Mouse (Mus musculus): ENCODE data around the gene Sp2. TPM values are rescaled to one million over a fixed set of nuclear protein-coding genes. Genes with fewer than 3 reads are reported as not detected.

Gene Sp2
- polyA plus RNA-seq, 1 experiment from 2014 or later = 17.6 TPM

DNA sequence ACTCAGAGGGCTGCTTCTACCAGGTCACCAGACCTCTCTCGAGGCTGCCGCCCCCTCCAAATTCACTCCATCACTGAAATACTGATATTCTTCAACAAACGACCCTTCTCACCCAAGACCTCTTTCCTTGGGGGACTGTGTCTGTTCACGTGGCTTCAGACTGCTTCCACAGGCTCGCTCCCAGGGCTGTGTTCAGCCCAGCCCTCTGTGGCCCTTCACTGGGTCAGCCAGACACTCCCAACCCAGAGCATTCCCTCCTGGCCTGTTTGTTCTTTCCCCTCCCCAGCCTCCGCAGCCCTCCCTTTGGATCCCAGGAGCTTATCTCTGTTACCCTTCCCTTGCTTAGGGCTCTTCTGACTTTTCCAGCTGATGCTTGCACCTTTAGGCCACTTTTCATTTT, 14.3 kb downstream of the Sp2 start:
- Histone ChIP-seq H3K9ac (peak overlapping the region; percentile 47; the same call in 1 of the 2 replicates), H3K4me1 (replicated peaks) (peaks cover 83% of the 10 kb centered on the region), H3K9me3 (replicated peaks) (no peaks in the 10 kb centered on the region), H3K4me3 (replicated peaks) (0 out of 2 replicates have a peak overlapping the region, but pooled peaks have one; percentile 9), H3K36me3 (replicated peaks) (peaks cover 26% of the 10 kb centered on the region), H3K27me3 (no peaks in the 10 kb centered on the region), H3K27ac (replicated peaks) (peak overlapping the region; percentile 86), H3K4me2 (peak overlapping the region; percentile 67)
- WGBS (ENCODE audit: insufficient replicate concordance) = 56% methylated on average over 6 of the region's 6 CpGs
- 0 out of 2 replicates have a peak, but pooled peaks have one; percentile 23 for ATAC-seq (ENCODE audit: insufficient read depth)

DNA sequence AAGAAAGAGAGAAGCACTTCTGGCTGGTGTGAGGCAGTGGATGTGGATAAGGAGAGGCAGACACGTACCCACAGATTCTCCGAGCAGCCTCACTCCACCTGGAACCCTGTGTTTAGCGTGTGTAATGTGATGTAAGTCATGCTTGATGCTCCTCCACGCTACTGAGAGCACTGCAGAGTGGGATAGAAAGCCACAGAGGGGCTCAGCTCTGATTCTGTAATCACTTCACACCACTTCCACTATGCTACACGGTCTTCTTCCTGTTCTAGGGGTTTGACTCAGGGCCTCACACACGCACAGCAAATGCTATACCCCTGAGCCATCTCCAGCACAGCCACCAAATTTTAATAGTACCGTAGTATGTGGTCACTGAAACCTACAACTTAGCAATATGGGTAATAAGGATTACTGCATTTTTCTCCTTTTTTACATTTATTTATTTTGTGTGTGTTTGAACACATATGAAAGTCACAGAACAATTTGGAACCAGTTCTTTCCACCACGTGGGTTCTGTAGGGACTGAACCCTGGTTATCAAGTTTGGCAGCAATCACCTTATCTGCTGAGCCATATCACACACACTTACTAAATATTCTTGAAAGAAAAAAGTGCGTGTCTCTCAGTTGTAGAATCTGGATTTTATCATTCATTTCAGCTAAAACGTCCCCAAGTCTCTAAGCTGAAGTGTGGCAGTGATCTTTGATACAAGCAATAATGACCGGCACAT, 15.1 kb downstream of the Sp2 start:
- H3K9ac ChIP-seq = peak overlapping the region; percentile 47
- peak overlapping the region; percentile 67 for H3K4me2 ChIP-seq
- peak overlapping the region; percentile 86 for H3K27ac ChIP-seq (replicated peaks)
- no peaks in the 10 kb centered on the region for H3K9me3 ChIP-seq (replicated peaks)
- peaks cover 33% of the 10 kb centered on the region for H3K36me3 ChIP-seq (replicated peaks)
- 0 out of 2 replicates have a peak, but pooled peaks have one; percentile 4 for ATAC-seq (ENCODE audit: insufficient read depth)
- peak overlapping the region; percentile 34 for H3K4me3 ChIP-seq (replicated peaks)
- H3K4me1 ChIP-seq (replicated peaks) = peaks cover 85% of the 10 kb centered on the region
- WGBS (ENCODE audit: insufficient replicate concordance) = 21% methylated on average over 11 of the region's 11 CpGs
- no peaks in the 10 kb centered on the region for H3K27me3 ChIP-seq

DNA sequence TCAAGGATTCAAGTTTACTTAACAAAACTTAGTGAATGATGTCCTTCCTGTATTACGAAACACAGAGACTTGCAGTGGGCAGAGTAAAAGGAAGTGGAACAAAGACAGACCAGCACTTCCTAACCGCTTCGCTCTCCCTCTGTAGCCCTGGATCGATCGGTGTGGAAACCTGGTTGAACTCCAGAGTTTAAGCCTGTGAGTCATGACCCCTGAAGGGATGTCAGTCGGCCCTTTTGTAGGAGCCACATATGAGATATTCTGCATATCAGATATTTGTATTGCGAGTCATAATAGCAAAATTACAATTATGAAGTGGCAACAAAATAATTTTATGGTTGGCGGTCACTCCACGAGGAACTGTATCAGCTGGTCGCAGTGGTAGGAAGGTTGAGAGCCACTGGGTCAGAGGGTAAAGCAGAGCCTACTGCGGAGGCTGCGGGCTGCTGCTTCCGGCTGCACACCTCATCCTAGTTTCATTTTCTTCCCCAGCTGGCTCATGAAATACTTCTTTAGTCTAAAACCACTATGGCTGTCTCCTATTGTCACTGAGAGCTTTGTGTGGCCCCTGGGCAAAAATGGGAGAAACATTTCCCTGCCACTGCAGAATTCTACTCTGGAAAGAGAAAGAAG, 15.7 kb downstream of the Sp2 start:
- ATAC-seq (ENCODE audit: insufficient read depth) = 0 out of 2 replicates have a peak, but pooled peaks have one; percentile 23
- Histone ChIP-seq H3K9ac (peak overlapping the region; percentile 47), H3K4me3 (replicated peaks) (peak overlapping the region; percentile 34)

DNA sequence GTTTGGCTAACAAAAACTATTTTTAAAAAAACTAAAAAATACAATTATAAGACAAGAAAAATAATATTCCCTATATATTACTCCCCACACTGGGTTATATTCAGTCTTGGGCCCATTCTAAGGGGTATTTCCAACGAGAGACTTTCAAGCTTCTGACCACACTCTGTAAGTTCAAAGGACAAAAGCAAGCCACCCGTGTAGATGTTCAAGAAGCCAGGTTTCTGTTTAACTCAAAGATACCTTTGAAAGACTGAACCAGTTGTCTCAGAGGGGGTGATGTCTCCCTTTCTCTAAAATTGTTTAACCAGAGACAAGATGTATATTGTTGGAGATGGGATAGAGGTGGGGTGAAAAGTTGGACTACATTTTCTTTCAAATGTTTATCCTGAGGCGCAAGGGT, 16.6 kb downstream of the Sp2 start:
- 62% methylated on average over 3 of the region's 3 CpGs for WGBS (ENCODE audit: insufficient replicate concordance)
- Histone ChIP-seq H3K27ac (replicated peaks) (peak overlapping the region; percentile 86), H3K9ac (no peak overlapping the region), H3K4me1 (replicated peaks) (peaks cover 94% of the 10 kb centered on the region), H3K27me3 (no peaks in the 10 kb centered on the region), H3K9me3 (replicated peaks) (no peaks in the 10 kb centered on the region), H3K36me3 (replicated peaks) (peaks cover 49% of the 10 kb centered on the region), H3K4me3 (replicated peaks) (no peak overlapping the region), H3K4me2 (peak overlapping the region; percentile 67; the same call in 1 of the 2 replicates)
- ATAC-seq (ENCODE audit: insufficient read depth) = no peak

More for the DNA sequence above, 15.7 kb downstream of the Sp2 start:
- WGBS (ENCODE audit: insufficient replicate concordance) = 21% methylated on average over 13 of the region's 13 CpGs
- H3K27me3 ChIP-seq = no peaks in the 10 kb centered on the region
- no peaks in the 10 kb centered on the region for H3K9me3 ChIP-seq (replicated peaks)
- peak overlapping the region; percentile 67 for H3K4me2 ChIP-seq
- peak overlapping the region; percentile 86 for H3K27ac ChIP-seq (replicated peaks)
- H3K4me1 ChIP-seq (replicated peaks) = peaks cover 87% of the 10 kb centered on the region
- peaks cover 40% of the 10 kb centered on the region for H3K36me3 ChIP-seq (replicated peaks)

DNA sequence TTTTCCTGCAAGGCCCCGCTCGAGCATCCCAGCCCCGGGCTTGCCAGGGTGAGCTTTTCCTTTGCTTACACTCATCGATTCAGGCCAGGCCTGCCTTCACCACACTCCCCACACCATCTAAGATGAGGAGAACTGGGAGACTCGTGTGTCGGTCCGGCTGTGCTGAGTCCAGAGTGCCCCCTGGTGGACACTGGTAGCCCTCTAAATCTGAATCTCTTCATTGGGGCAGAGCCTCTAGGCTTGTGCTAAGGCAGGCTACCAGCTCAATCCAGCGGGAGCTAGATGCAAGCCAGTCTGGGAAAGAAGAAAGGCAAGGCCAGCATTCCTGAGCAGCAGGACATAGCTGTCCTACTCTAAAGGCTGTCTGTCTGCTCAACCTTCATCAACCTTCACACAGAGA, 19.2 kb downstream of the Sp2 start:
- Histone ChIP-seq H3K4me2 (no peak overlapping the region; the same call in 1 of the 2 replicates), H3K36me3 (replicated peaks) (peaks cover 75% of the 10 kb centered on the region), H3K4me3 (replicated peaks) (no peak overlapping the region), H3K9me3 (replicated peaks) (no peaks in the 10 kb centered on the region), H3K4me1 (replicated peaks) (peaks cover 85% of the 10 kb centered on the region), H3K27ac (replicated peaks) (peak overlapping the region; percentile 76), H3K9ac (0 out of 2 replicates have a peak overlapping the region, but pooled peaks have one; percentile 5), H3K27me3 (no peaks in the 10 kb centered on the region)
- ATAC-seq (ENCODE audit: insufficient read depth) = peak; percentile 58
- 29% methylated on average over 8 of the region's 8 CpGs for WGBS (ENCODE audit: insufficient replicate concordance)

DNA sequence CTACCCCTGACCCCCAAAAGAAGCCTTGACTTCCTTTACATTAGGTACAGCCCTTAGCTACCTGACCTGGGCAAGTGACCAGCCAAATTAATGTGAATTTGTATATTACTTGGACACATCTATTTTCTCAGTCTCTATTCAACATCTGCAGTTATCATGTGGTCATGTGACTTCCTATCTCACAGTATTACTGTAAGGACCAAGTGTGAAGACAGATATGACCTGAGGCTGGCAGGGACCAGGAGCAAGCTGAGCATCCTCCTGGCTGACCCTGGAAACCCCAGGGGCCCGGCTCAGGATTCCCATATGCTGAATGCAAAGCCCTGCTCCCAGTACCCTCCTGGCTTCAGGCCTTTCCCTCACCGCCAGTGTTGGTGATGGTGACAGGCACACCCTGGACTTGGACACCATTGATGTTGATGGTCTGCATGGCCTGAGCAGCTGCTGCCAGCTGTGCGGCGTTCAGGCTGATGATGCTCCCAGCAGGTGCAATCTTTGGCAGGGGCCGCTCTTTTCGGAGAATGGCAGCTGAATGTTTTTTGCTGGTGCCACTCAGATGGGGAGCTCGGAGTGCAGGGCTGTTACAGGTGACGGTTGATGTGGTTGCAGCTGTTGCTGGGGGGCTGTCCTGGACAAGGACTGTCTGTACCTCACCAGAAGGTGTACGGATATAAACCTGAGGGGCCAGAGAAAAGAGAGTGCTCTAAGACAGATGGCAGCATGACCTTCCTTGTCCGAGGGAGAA, 25.5 kb downstream of the Sp2 start:
- Histone ChIP-seq H3K9me3 (replicated peaks) (no peaks in the 10 kb centered on the region), H3K4me3 (replicated peaks) (no peak overlapping the region), H3K36me3 (replicated peaks) (peaks cover 98% of the 10 kb centered on the region), H3K27ac (replicated peaks) (peak overlapping the region; percentile 95), H3K4me2 (peak overlapping the region; percentile 59), H3K27me3 (no peaks in the 10 kb centered on the region), H3K4me1 (replicated peaks) (peaks cover 84% of the 10 kb centered on the region), H3K9ac (peak overlapping the region; percentile 9)
- WGBS (ENCODE audit: insufficient replicate concordance) = 86% methylated on average over 10 of the region's 10 CpGs
- peak; percentile 31 for ATAC-seq (ENCODE audit: insufficient read depth)

DNA sequence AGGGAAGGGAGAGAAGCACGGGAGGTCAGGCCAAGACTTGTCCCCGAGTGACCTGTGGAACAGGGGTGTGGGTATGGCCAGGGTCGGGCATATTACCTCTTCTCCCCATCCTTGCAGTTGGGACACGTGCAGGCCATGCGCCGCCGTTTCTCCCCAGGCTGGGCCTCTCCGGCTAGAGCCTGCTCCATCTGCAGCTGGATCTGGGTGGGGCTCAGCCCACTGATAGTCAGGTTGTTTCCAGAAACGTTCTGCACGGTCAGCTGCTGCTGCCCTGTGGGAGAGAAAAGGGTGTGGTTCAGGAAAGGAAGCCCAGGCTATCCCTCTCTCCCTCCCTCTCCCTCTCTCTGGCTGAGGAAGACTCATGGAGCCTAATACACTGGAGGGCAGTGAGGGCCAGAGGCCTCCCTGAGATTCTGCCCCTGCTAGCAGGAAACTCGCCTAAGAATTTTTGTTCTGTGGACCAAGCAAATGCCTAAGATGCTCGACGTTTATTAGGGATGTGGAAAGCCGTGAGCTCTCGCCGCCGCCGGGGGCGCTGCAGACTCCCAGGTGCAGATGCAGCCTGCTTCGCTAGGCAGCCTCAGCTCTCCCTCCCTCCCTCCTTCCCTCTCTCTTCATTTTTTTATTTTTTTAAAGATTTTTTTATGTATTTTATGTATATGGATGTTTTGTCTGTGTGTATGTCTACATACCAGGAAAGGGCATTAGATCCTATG, 26.6 kb downstream of the Sp2 start:
- Histone ChIP-seq H3K9ac (peak overlapping the region; percentile 38; the same call in 1 of the 2 replicates), H3K4me3 (replicated peaks) (peak overlapping the region; percentile 33), H3K4me1 (replicated peaks) (peaks cover 84% of the 10 kb centered on the region), H3K36me3 (replicated peaks) (peaks cover 98% of the 10 kb centered on the region), H3K27me3 (no peaks in the 10 kb centered on the region), H3K4me2 (peak overlapping the region; percentile 59), H3K27ac (replicated peaks) (peak overlapping the region; percentile 95), H3K9me3 (replicated peaks) (no peaks in the 10 kb centered on the region)
- ATAC-seq (ENCODE audit: insufficient read depth) = peak; percentile 90
- 42% methylated on average over 20 of the region's 20 CpGs for WGBS (ENCODE audit: insufficient replicate concordance)

DNA sequence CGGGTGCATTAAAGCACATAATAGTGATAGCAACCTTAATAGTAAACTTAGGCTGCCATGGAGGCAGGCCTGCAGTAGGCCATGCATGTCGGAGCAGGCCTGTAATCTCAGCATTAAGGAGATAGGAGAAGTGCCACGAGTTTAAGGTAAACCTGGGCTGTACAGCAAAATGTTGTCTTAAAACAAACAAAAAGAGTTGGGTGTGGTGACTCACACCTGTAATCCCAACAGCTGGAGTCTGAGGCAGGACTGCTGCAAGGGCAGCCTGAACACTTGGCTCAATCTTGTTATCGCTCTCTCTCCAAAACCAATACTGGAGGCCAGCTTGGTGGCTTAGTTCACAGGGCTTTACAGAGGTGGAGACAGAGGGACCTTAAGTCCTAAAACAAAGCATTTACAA, 27.7 kb downstream of the Sp2 start:
- H3K4me3 ChIP-seq (replicated peaks) = no peak overlapping the region
- 71% methylated on average over 4 of the region's 4 CpGs for WGBS (ENCODE audit: insufficient replicate concordance)
- H3K9me3 ChIP-seq (replicated peaks) = no peaks in the 10 kb centered on the region
- peaks cover 84% of the 10 kb centered on the region for H3K4me1 ChIP-seq (replicated peaks)
- peak overlapping the region; percentile 38; the same call in 1 of the 2 replicates for H3K9ac ChIP-seq
- H3K27ac ChIP-seq (replicated peaks) = peak overlapping the region; percentile 95
- peak overlapping the region; percentile 59 for H3K4me2 ChIP-seq
- ATAC-seq (ENCODE audit: insufficient read depth) = no peak
- H3K27me3 ChIP-seq = no peaks in the 10 kb centered on the region
- H3K36me3 ChIP-seq (replicated peaks) = peaks cover 98% of the 10 kb centered on the region

DNA sequence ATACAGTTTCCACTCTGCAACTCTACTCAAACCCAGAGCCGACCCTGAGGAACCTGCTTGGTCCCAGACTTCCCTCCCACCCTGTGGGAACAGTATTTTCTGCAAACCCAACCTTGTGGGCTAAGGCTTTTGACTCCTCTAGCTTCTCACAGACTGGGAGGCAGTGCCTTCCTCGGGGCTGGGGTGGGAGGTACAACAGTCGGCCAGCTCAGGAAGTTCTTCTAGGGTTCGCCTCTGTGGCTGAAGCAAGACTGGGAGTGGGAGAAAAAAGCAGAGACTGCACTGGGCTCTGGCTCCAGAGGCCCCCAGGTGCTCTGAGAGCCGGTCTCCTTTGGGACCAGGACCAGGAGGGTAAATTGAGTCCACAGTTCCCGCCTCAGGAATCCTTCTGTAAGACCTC, 29.9 kb downstream of the Sp2 start:
- 57% methylated on average over 6 of the region's 6 CpGs for WGBS (ENCODE audit: insufficient replicate concordance)
- no peak for ATAC-seq (ENCODE audit: insufficient read depth)
- H3K36me3 ChIP-seq (replicated peaks) = peaks cover 94% of the 10 kb centered on the region
- no peaks in the 10 kb centered on the region for H3K9me3 ChIP-seq (replicated peaks)
- peaks cover 96% of the 10 kb centered on the region for H3K4me1 ChIP-seq (replicated peaks)
- no peak overlapping the region for H3K4me3 ChIP-seq (replicated peaks)
- H3K4me2 ChIP-seq = no peak overlapping the region
- no peak overlapping the region for H3K9ac ChIP-seq
- H3K27me3 ChIP-seq = no peaks in the 10 kb centered on the region
- peak overlapping the region; percentile 60 for H3K27ac ChIP-seq (replicated peaks)

DNA sequence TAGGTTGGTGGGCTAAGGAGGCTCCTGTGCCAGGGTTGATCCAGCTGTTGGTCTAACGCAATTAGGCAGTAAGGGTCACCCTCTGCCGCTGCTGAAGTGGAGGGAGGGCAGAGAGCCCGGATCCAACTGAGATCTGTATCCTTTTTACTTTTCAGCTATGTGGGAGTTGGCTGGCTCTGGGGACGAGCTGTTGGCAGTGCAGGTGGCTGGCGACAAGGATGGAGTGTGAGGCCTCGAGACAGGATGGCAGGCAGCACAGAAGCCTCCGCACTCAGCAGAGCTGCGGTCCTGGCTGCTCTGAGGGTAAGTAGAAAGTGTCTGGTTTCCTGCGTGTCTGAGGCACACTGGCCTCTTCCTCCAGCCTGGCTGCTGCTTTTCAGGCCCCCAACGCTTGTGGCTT, 30.3 kb downstream of the Sp2 start:
- no peaks in the 10 kb centered on the region for H3K27me3 ChIP-seq
- H3K36me3 ChIP-seq (replicated peaks) = peaks cover 89% of the 10 kb centered on the region
- no peaks in the 10 kb centered on the region for H3K9me3 ChIP-seq (replicated peaks)
- no peak overlapping the region for H3K4me3 ChIP-seq (replicated peaks)
- ATAC-seq (ENCODE audit: insufficient read depth) = no peak
- H3K9ac ChIP-seq = no peak overlapping the region
- peaks cover 96% of the 10 kb centered on the region for H3K4me1 ChIP-seq (replicated peaks)
- no peak overlapping the region for H3K4me2 ChIP-seq
- 78% methylated on average over 10 of the region's 10 CpGs for WGBS (ENCODE audit: insufficient replicate concordance)
- peak overlapping the region; percentile 60 for H3K27ac ChIP-seq (replicated peaks)

All from liver, embryonic 15.5 days (tissue).